Mouse (Mus musculus) liver, adult 2 months (tissue): ENCODE measurements around the gene Dio1. TPM values are rescaled to one million over a fixed set of nuclear protein-coding genes. Genes with fewer than 3 reads are reported as not detected.

Experiments used
- DNase-seq: peaks from one replicate; pipeline ENCODE4 v3.0.0-alpha.2; 2011; ENCODE audit warnings: low read depth, low spot score; ENCODE audit errors: extremely low read depth
- H3K27ac ChIP-seq: fragments of 200-500 bp; replicated peaks from 2 replicates; pipeline ENCODE4 v1.5.1; 2012; ENCODE audit warnings: low read depth, mild to moderate bottlenecking, control low read depth, inconsistent platforms, low read length; ENCODE audit not compliant: insufficient read depth
- H3K27me3 ChIP-seq: fragments of 200-500 bp; 2 replicates; pipeline ENCODE4 v1.6.1; 2012; ENCODE audit warnings: mild to moderate bottlenecking, moderate library complexity, low read length, inconsistent platforms; ENCODE audit not compliant: control insufficient read depth, insufficient read depth
- H3K36me3 ChIP-seq: fragments of 200-500 bp; 2 replicates; pipeline ENCODE4 v1.6.1; 2012; ENCODE audit warnings: low read length, inconsistent platforms; ENCODE audit not compliant: control insufficient read depth, insufficient read depth
- H3K4me1 ChIP-seq: fragments of 200-500 bp; 2 replicates; pipeline ENCODE4 v1.6.1; 2011; ENCODE audit warnings: low read length; ENCODE audit not compliant: control insufficient read depth, insufficient read depth
- H3K4me3 ChIP-seq: fragments of 200-500 bp; 2 replicates; pipeline ENCODE4 v1.5.1; 2011; ENCODE audit warnings: low read depth, mild to moderate bottlenecking, control low read depth, low read length, moderate library complexity; ENCODE audit not compliant: insufficient read depth
- H3K79me2 ChIP-seq: fragments of 200-500 bp; 2 replicates; pipeline ENCODE4 v1.6.1; 2012; ENCODE audit warnings: inconsistent platforms, mild to moderate bottlenecking, low read length, moderate library complexity; ENCODE audit not compliant: control insufficient read depth, insufficient read depth
- H3K9ac ChIP-seq: fragments of 200-500 bp; 2 replicates; pipeline ENCODE4 v1.6.1; 2012; ENCODE audit warnings: low read depth, mild to moderate bottlenecking, control low read depth, inconsistent platforms, low read length
- CTCF ChIP-seq: fragments of 200-500 bp; IDR thresholded peaks from 2 replicates; pipeline ENCODE4 v1.5.1; 2011; ENCODE audit warnings: low read depth, low read length, control low read depth
- POLR2A ChIP-seq: fragments of 200-500 bp; IDR thresholded peaks from 2 replicates; pipeline ENCODE4 v1.6.1; 2011; ENCODE audit warnings: low read length, control low read depth; ENCODE audit not compliant: insufficient read depth; ENCODE audit errors: extremely low read depth
- WGBS: fragments of 180-500 bp; shearing (Covaris S2); methylation state at CpG from one replicate; pipeline ENCODE4 v1.1.7; 2018; 5-methylcytosine and 5-hydroxymethylcytosine counted together
- polyA plus RNA-seq: library from polyadenylated mRNA; depleted of rRNA; stranded (reverse); fragments of >200 nt; gene quantifications from 2 replicates; pipeline ENCODE4 v1.2.3, GENCODE M21; 2012; rRNA removed
- total RNA-seq: library from RNA; depleted of rRNA; stranded (reverse); fragments of >200 nt; gene quantifications from 2 replicates; pipeline ENCODE4 v1.2.3, GENCODE M21; 2014; rRNA removed

Gene Dio1
- total RNA-seq, result 89.3 and 378 TPM in 2 replicates
- 153 and 184 TPM in 2 replicates for polyA plus RNA-seq

DNA sequence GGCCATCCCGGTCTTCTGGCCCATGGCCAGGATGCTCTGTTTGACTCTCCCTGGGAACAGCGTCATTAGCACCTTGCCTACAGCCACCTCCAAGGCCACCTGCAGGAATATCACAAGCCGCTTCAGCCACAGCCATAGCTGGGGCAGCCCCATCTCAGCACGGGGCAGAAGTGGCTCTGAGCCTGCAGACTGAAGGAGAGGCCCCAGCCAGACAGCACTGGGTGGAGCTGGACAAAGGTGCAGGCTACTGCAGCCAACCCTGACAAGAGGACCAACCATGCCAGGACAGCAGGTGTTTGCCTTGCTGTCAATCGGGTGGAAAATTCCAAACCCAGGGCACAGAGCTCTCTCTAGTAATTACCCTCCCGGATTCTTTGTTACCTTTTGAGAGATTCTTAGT lies at the start of gene Dio1:
Dio1 (minus strand) TSS at position 204 of the 400 bp plus-strand sequence.
- Histone ChIP-seq H3K27me3 (no peaks in the 10 kb centered on the region), H3K4me1 (peaks cover 11% of the 10 kb centered on the region), H3K79me2 (peaks cover 14% of the 10 kb centered on the region; the same call in 1 of the 2 replicates), H3K36me3 (no peaks in the 10 kb centered on the region), H3K27ac (peak within 1 kb of the TSS; percentile 98), H3K9ac (peak within 1 kb of the TSS; percentile 77), H3K4me3 (peak within 1 kb of the TSS; percentile 69)
- peak; percentile 91 for DNase-seq
- WGBS, result 15% methylated on average over 6 of the region's 6 CpGs
- TF ChIP-seq CTCF, result 0 out of 2 replicates have a peak, but pooled peaks have one; percentile 5
- TF ChIP-seq POLR2A, result peak; percentile 94

DNA sequence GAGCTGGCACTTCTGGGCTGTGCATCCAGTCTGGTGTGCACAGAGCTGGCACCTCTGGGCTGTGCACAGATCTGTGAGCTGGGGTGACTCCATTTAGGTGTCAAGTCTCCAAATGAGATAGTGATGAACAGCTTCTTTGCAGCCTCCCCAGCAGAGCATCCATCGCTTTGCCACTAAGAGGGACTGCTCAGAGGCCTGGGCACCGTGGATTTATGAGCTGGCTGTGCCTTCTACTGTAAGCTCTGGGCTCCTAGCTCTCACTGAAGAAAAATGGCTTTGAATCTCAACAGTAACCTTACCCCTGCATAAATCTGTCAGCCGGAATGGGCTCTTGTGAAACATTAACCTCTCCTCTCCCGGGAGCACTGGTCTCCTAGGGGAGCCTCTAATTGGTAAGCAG lies 47.6 kb upstream of the Dio1 start:
- H3K4me1 ChIP-seq, result peaks cover 4% of the 10 kb centered on the region
- H3K36me3 ChIP-seq, result peaks cover 5% of the 10 kb centered on the region; the same call in 1 of the 2 replicates
- 61% methylated on average over 4 of the region's 4 CpGs for WGBS
- TF ChIP-seq POLR2A (no peak), CTCF (no peak)
- H3K9ac ChIP-seq, result no peak overlapping the region
- H3K4me3 ChIP-seq, result no peak overlapping the region
- no peaks in the 10 kb centered on the region for H3K27me3 ChIP-seq
- H3K27ac ChIP-seq, result no peak overlapping the region
- no peaks in the 10 kb centered on the region for H3K79me2 ChIP-seq
- no peak for DNase-seq

DNA sequence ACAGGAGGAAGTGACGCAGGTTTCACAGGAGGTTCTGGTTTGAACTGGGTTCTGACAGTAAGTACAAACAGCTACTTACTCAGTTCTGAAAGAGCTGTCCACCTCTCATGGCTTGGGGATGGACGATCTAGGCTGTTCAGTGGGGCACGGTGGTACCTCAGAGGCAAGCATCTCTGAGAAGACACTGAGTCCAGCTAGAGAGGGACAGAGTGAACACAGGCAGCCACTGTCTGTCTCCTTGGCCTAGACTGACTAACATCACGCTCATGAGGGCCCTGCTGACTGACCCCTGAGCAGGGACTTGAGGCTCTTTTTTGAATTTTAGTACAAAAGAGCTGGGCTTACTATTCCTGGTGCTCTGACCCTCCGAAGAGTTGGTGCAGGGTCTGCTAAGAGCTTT lies 47.2 kb upstream of the Dio1 start:
- Histone ChIP-seq H3K27me3 (no peaks in the 10 kb centered on the region), H3K27ac (no peak overlapping the region), H3K4me1 (peaks cover 4% of the 10 kb centered on the region), H3K36me3 (peaks cover 5% of the 10 kb centered on the region; the same call in 1 of the 2 replicates), H3K9ac (no peak overlapping the region), H3K4me3 (no peak overlapping the region), H3K79me2 (no peaks in the 10 kb centered on the region)
- WGBS, result 90% methylated on average over 5 of the region's 5 CpGs
- TF ChIP-seq CTCF, result no peak
- no peak for TF ChIP-seq POLR2A
- DNase-seq, result no peak

DNA sequence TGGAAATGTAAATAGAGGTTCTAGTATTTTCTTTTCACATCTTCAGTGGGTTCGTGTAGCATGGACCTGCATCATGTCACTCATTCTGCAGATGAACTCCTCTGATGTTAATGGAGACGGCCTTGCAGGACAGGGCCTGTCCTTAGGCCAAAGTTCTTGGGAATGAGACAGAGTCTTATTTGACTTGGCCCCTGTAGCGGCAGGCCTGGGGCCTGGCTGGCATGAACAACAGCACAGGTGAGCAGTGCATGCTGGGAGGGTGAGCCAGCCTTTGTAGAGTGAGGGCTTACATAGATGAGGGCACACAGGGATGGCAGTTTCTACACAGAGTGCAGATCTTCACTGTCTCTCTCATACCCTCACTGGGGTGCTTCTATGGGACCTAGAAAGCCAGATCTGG lies 46.6 kb upstream of the Dio1 start:
- H3K27ac ChIP-seq, result no peak overlapping the region
- peaks cover 5% of the 10 kb centered on the region; the same call in 1 of the 2 replicates for H3K36me3 ChIP-seq
- H3K79me2 ChIP-seq, result no peaks in the 10 kb centered on the region
- 30% methylated on average over 3 of the region's 3 CpGs for WGBS
- H3K4me3 ChIP-seq, result no peak overlapping the region
- H3K27me3 ChIP-seq, result no peaks in the 10 kb centered on the region
- DNase-seq, result peak; percentile 90
- H3K9ac ChIP-seq, result no peak overlapping the region
- TF ChIP-seq CTCF (no peak), POLR2A (no peak)
- peaks cover 4% of the 10 kb centered on the region for H3K4me1 ChIP-seq

DNA sequence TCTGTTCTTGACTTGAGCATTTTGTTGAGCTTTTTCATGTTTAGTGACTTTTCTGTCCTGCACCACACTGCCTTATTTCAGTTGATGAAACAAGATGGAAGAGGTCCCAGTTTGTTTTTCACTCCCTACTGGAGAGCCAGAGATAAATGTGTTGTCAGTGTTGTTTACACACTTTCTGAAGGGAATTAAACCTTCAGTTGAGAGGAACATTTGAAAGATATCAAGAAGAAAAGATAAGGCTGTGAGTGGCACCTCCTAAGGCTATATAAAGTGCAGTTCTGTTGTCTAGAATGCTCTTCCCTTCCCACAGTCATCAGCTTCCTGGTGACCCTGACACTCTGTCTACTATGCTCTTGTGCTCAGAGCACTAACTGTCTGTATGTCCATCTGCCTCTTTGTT lies 44.4 kb upstream of the Dio1 start:
- Histone ChIP-seq H3K79me2 (no peaks in the 10 kb centered on the region), H3K9ac (no peak overlapping the region), H3K4me3 (no peak overlapping the region), H3K27ac (no peak overlapping the region), H3K36me3 (peaks cover 7% of the 10 kb centered on the region; the same call in 1 of the 2 replicates), H3K27me3 (no peaks in the 10 kb centered on the region), H3K4me1 (peaks cover 4% of the 10 kb centered on the region)
- TF ChIP-seq POLR2A, result no peak
- DNase-seq, result no peak

DNA sequence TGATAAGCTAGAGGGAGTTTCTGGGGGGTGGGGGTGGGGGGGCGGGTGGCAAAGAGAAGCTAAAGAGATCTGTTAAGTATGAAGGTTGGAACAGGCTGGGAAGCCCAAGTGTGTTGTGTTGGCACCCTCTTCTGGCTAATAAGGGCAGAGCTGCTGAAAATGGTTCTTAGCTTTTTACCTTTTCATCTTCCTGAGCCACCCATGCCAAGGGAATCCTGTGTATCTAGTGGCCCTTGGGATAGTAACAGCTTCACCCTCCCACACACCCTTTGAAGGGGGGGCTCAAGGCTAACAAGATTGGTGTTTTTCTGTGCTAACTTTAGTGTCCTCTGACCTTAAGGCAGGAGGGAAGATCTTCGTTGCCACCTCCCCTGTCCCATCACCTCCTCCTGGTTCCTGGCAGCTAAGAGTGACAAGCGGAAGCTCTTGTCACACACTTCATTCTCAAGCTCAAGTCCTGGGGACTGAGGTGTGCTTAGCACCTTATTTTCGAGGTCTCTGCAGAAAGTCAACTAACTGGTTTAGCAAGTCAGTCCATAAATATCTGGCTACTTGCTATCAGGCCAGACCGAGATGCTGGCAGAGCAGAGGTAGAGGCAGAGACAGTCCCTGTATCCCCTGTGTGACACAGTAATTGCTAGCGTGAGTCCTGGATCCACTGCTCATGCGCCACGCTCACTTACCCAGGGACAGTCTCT lies 42.5 kb upstream of the Dio1 start:
- peak; percentile 29 for DNase-seq
- H3K27ac ChIP-seq, result no peak overlapping the region
- TF ChIP-seq CTCF (peak; percentile 49; the same call in 1 of the 2 replicates), POLR2A (no peak)
- 81% methylated on average over 8 of the region's 8 CpGs for WGBS
- peaks cover 4% of the 10 kb centered on the region for H3K4me1 ChIP-seq
- H3K36me3 ChIP-seq, result peaks cover 12% of the 10 kb centered on the region; the same call in 1 of the 2 replicates
- no peaks in the 10 kb centered on the region for H3K27me3 ChIP-seq
- no peak overlapping the region for H3K4me3 ChIP-seq
- no peaks in the 10 kb centered on the region for H3K79me2 ChIP-seq
- no peak overlapping the region for H3K9ac ChIP-seq
